Mouse (Mus musculus) liver, adult (tissue): Measurements from ENCODE around the gene Dok1.
A peak's percentile ranks its signal among the peaks of the same experiment; 100 is the strongest.

Source experiments
- GATA4 ChIP-seq: IDR thresholded peaks from 2 replicates; pipeline ENCODE4 v1.6.1; 2014; ENCODE audit warnings: mild to moderate bottlenecking, low read length; ENCODE audit not compliant: insufficient replicate concordance

The Dok1 gene

DNA sequence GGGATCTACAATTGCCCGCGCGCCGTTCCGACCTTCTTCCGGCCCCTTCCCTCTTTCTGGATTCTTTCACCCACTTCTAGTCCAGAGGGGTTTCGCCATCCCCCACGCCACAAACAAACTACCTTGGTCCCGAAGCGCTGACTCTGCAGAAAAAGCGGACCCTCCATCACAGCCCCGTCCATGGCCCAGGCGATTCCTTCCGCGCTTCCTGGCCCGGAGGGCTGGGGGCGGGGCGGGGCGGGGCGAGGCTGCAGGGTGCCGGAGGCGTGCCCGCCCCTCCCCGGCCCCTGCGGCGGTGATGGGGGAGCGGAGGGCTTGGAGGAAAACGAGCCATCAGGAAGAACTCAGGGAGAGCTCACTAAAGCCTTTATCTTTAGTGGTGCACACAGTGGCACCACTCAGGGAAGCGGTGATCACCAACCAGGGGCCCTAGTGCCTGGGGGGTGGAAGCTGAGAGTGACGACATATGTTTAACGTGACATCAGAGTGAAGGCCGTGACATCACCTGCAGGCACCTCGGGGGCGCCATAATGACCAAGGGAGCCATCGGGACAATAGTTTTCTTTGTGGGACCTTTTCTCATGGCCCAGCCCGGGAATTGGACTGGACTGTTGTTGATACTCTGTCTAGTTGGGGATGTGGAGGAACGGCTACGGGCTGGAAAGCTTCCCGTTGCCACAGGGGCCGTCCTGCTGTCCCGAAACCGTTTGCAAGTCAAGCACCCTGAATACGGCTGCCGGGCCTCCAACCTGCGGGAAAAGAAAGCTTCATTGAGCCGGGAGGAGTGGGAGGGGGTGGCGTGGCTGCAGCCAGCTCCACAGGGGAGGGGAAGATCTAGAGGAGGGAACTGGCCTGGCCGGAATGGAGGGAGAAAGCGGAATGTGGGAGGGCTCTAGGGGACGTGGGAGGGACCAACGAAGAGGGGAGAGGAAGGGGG, at the start of gene Dok1, which contains the start of gene Loxl3:
Gene Dok1, minus strand, starts transcription at position 223 of the 937 bp plus-strand sequence.
Gene Loxl3, plus strand, starts transcription at position 925 of the 937 bp plus-strand sequence.
- TF ChIP-seq GATA4: no peak

DNA sequence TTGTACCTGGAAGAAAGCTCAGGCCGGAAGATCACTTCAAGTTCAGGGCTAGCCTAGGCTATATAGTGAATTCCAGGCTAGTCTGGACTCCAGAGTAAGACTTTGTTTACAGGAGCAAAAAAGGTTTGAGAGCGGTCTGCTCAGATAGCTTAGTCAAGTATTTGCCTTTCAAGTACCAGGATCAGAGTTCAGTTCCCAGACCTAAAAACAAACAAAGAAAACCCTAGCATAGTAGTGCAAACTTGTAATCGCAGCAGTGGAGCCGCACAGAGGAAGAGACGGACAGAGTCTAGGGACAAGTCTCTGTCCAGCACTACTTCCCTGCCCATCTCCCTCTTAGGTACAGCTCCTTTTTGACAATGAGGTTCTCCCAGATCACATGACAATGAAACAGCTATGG, 46.9 kb upstream of the Dok1 start:
- TF ChIP-seq GATA4: no peak

DNA sequence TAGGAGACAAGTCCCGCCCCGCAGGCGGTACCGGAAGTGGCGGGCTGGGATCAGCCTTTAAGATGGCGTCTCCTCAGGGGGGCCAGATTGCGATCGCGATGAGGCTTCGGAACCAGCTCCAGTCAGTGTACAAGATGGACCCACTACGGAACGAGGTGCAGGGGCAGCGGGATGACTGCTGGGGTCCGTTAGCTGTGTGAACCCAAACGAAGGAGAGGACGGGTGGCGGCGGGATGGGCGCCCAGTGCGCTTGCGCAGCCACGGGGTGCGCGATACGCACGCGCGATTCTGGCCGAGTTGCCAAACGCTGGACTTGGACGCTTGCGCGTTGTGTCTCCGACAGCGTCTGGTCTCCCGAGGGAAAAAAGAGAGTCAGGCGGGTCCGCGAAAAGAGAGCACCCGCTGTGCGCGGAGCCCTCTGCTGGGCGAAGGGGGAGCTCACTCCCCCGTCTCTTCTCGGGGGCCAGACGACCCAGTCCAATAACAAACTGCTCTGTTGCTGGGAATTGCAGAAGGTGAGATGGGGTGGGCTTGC, 45.1 kb upstream of the Dok1 start:
- peak; percentile 99; the same call in 1 of the 2 replicates for TF ChIP-seq GATA4

DNA sequence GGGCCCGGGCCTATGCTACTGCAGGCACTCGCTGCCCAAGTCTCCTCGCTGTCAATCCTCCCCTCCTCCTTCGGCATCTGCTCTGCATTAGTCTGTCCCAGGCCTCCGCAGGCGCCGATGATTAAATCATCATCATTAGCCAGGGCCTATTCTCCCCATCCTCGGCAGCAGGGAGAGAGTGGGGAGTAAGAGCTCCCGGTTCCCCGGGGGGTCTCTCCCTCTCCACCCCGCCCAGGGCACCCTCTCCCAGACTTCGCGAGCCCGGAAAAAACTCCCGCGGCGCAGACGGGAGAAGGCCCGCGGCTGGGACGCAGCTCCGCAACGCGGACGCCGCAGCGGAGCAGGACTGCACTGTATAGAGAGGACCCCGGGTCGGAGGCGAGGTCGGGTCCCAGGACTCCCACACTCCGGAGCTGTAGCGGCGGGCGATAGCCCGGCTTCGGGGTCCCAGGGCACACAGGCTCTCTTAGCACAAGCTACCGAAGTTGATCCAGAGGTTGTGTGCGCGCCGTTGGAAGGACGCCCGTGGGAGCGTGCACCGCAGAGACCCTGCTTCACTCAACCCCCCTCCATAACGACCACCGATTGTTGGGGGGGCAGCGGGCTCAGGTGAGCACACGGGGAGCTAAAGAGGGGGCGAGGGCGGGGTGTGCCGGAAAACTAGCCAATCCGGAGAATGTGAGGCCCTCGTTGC, 44.5 kb upstream of the Dok1 start, which contains the start of gene Pcgf1:
Gene Pcgf1, plus strand, starts transcription at position 240 of the 694 bp plus-strand sequence.
- TF ChIP-seq GATA4: no peak

DNA sequence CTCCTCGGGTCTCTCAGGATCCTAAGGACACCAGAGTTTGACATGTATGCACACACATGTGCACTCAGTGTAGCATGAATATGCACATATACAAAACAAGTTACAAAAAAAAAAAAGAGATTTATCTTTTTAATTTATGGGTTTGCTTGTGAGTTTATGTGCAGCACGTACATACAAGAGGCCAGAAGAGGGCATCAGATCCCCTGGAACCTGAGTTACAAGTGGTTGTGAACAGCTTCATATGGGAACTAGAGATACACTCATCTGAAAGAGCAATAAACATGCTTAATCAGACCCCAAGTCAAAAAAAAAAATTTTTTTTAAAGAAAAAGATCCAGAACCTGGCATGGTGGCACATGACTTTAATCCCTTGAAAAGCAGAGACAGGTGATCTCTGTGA, 41.7 kb upstream of the Dok1 start:
- no peak for TF ChIP-seq GATA4

DNA sequence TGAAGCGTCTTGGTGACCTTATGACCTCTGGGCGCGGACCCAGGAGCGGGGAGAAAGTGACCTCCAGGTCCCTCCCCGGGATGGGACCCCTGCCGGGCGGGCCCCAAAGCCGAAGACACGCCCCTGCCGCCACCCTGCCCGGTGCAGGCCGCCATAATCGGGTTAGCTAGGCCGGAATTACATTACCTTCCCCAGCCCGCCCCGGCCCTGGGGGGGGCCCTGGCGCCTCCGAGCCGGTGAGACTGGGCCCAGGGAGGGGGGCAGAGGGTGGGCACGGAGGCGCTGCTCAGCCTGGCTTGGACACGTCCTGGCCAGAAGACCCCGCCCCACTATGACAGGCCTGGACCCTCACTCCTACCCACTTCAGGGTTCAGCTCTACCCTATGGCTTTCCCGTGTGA, 37.9 kb upstream of the Dok1 start:
- TF ChIP-seq GATA4: no peak

DNA sequence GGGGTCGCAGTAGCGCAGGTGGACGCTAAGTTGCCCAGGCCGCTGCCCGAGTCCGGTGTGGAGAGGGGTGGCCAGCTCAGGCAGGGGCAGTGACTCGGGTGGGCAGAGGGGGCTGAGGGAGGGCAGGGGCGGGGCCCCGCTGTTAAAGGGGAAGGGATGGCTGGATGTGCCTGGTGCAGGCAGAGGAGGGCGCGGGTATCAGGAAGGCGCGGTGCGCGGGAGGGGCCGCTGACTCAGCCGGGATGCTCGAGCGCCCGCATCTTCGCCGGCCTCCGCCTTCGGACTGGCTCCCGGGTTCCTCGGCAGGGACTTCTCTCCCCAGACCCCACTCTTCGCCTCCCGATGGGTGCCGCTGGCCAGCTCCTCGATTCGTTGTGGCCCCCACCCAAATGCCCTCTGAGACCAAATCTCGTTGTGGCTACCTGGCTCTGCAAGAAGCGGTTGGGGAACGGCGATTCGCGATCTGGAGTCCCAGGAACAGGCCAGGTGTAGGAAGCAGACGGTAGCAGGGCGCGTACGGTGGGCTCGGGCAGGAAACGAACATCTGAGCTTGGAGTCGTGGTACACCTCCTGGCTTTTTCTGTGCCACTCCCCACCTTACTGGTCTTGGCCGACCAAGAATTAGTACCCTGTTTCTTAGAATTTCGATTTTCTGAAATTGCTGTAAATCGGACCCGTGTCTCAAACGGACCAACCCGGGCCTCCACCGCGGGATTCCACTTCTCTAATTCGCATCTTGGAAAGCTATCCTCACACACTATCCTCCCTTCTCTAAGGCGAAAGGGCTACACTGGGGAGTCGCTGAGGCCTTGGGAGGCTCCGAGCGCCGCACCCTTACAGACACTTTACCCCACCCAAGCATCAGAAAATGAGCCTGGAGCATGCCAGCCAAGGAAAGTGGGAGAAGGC, 37.3 kb upstream of the Dok1 start:
- TF ChIP-seq GATA4: no peak

DNA sequence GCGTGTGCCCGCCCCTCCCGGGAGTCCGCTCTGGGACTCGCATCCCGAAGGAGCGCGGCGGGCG, 36.8 kb upstream of the Dok1 start, which contains the start of gene Tlx2:
Gene Tlx2, minus strand, starts transcription at position 47 of the 64 bp plus-strand sequence.
- TF ChIP-seq GATA4: no peak

DNA sequence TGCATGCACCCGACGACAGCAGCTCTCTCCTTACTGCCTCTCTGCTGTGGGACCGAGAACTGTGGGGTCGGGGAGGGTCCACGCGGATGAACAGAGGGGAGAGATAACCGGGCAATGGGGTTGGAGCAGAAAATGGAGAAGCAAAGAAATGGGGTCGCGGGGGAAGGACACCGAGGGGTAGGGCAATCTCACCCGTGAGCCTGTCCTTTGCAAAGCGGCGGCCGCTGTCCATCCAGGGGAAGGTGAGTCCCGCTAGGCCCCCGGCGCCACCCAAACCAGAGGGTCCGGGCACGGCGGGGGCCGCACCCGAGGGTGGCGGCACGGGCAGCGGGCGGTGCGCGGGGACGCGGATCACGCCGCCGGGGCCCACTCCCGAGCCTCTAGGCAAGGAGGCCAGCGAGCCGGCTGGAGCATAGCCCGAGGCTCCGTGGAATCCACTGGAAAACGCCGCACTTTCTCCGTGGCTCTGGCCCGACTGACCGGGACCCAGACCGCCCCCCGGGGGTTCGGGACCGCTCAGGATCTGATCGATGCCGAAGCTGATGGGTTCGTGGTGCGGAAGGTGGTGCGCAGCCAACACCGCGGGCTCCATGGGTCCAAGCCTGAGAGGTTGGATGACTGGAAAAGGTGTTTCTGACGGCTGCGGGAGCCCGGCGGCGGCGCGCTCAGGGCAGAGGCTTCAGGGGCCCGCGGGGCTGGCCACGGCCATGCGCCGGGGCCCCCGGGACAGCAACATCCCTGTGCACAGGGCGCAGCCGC, 36.4 kb upstream of the Dok1 start:
- TF ChIP-seq GATA4: no peak

DNA sequence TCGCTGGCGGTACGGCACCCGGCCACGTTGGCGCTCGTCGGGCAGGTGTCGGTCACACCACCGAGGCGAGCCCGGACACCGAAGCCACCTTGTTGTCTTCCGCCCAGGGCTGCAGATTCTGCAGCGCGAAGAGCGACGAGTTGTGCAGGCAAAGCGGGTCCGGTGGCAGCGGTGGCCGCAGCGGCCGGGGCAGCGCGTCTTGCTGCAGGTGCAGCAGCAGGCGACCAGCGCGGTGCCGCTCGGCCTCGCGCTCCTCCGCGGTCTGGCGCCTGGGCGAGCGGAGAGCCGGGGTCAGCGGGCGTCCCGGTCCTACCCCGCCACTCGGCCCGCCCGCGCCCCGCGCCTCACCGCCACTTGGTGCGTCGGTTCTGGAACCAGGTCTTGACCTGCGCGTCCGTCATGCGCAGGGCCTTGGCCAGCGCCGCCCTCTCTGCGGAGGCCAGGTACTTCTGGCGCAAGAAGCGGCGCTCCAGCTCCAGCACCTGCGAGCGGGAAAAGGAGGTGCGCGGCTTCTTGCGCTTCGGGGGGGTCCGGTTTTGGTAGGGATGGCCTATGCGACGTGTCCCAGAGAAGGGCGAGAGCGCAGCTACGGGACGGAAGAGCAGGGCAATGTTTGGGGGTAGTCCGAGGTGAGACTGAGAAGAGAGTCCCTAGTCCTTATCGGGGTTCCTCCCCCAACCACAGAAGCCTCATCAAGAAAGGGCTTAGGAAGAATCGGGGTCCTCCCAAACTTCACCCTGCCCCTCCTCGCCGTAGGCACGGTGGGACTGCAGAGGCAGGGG, 35.6 kb upstream of the Dok1 start:
- no peak for TF ChIP-seq GATA4

DNA sequence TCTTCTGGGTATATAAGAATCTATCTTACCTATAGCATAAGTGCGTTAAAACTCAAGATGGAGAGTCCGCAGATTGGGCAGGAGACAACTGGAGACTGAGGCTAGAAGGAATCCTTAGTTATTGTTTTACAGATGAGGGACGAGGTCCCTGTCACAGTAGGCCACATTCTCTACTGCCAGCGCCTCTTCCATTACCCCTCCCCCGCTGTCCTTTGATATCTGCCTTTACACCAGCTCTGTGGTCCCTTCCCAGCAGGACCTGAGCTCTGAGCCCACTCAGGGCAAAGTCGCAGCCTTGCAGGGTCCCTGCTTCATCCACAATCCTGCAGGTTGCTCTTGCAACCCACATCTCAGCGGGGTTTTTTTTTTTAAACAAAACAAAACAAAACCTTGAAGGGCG, 35.0 kb upstream of the Dok1 start:
- no peak for TF ChIP-seq GATA4

DNA sequence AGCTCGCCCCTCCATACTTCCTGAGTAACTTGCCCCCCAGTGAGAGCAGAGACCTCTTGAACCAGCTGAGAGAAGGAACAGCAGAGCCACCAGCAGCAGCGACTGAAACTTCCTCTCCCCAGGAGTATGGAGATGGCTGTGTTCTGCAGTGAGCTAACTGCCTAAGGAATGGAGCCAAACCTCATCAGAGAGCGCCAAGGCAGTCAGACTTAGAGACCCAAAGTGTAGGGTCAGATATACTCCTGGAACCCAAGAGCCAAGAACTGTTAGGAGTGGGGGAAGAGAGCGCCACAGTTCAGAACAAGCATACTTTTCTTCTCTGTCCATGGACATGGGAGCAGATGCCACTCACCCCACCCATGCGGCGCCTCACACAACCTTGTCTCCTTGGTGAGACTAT, 33.2 kb upstream of the Dok1 start:
- TF ChIP-seq GATA4: no peak

DNA sequence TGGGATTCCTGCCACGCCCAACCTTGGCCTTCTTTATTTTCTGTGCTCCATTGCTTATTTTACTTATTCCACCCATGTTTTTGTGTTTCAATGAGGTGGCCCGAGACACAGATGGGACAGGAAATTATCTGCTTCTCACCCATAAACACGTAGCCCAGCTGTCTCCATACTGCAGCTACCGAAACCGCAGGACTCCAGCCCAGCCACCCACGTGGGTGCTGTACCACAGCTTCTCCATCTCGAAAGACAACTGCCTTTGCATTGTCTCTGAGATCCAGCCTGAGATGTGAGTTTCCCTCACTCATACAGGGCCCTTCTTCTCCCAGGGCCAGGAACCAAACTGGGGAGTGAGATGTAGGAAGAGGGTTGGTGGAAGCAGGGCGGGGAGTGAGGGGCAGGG, 32.7 kb upstream of the Dok1 start:
- TF ChIP-seq GATA4: no peak

DNA sequence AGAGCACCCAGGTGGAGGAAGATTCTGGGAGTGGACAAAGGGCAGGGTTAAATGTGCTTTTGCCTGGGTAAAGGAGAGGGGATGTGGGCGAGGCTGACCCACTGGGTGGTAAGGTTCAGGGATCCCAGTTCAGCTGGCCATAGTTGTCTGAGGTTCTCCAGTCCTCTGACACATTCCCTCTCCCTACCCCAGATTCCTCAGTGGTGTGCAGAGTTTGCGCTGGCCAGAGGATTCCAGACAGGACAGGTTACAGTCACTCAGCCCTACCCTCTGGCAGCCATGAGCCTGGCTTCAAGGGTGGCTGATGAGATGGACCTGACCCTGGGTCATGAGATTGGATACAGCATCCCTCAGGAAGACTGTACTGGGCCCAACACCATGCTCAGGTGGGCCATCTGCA, 25.5 kb upstream of the Dok1 start:
- TF ChIP-seq GATA4: no peak

DNA sequence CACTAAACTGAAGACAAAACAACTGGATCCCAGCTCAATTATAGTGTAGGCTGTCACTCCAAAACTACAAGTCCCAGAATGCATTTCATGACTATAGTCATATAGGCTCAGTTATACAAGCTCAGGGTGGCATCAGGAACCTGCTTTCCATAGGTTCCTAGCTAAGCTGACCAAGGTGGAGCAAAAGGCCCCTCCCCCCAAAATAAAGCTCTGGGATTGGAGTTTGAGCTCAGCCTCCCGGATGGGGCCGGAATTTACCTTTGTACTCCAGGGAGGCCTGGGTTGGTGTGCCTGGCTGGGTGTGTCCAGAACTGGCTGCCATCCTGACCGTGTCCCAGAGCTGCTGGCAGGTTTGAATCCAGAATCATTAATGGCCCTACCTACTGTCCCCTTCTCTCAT, 24.5 kb upstream of the Dok1 start, which contains the start of gene Dqx1:
Gene Dqx1, plus strand, starts transcription at position 55 of the 400 bp plus-strand sequence.
- no peak for TF ChIP-seq GATA4
